Mouse (Mus musculus) large intestine, adult 2 months (tissue): ENCODE results near the gene Col15a1. TPM values are rescaled to one million over a fixed set of nuclear protein-coding genes. Genes with fewer than 3 reads are reported as not detected.
A peak's percentile ranks its signal among the peaks of the same experiment; 100 is the strongest.

Experiments
- DNase-seq: peaks from one replicate; pipeline ENCODE4 v3.0.0-alpha.2; 2012; ENCODE audit warnings: low read depth, low spot score
- WGBS: fragments of 180-500 bp; shearing (Covaris S2); methylation state at CpG from one replicate; pipeline ENCODE4 v1.1.7; 2018; 5-methylcytosine and 5-hydroxymethylcytosine counted together
- polyA plus RNA-seq: library from polyadenylated mRNA; depleted of rRNA; stranded (reverse); fragments of >200 nt; gene quantifications from 2 replicates; pipeline ENCODE4 v1.2.3, GENCODE M21; 2012

Col15a1 gene
- polyA plus RNA-seq, 1 experiment: 23.3 TPM

GRCm38 (mm10) chr4:47227756-47228155 is 19.8 kb downstream of the Col15a1 start:
- 39% methylated on average over 6 of the region's 6 CpGs for WGBS
- no peak for DNase-seq

GRCm38 (mm10) chr4:47228945-47229344 is 21.0 kb downstream of the Col15a1 start:
- WGBS: 66% methylated on average over 5 of the region's 5 CpGs
- no peak for DNase-seq

- 72% methylated on average over 7 of the region's 7 CpGs for WGBS
- DNase-seq: no peak
Observed at GRCm38 (mm10) chr4:47230498-47230897, 22.5 kb downstream of the Col15a1 start.

GRCm38 (mm10) chr4:47231322-47231721 is 23.4 kb downstream of the Col15a1 start:
- DNase-seq: no peak
- WGBS: 54% methylated on average over 6 of the region's 6 CpGs

GRCm38 (mm10) chr4:47233192-47233835 is 25.4 kb downstream of the Col15a1 start:
- WGBS: 74% methylated on average over 14 of the region's 14 CpGs
- DNase-seq: no peak

GRCm38 (mm10) chr4:47234667-47235267 is 26.8 kb downstream of the Col15a1 start:
- DNase-seq: peak; percentile 10
- 20% methylated on average over 17 of the region's 17 CpGs for WGBS

GRCm38 (mm10) chr4:47235312-47235711 is 27.4 kb downstream of the Col15a1 start:
- 34% methylated on average over 3 of the region's 3 CpGs for WGBS
- no peak for DNase-seq

- no peak for DNase-seq
- 79% methylated on average over 7 of the region's 7 CpGs for WGBS
Observed at GRCm38 (mm10) chr4:47236104-47236503, 28.1 kb downstream of the Col15a1 start.

GRCm38 (mm10) chr4:47237220-47237619 is 29.3 kb downstream of the Col15a1 start:
- DNase-seq: no peak
- 41% methylated on average over 15 of the region's 15 CpGs for WGBS

- DNase-seq: no peak
- 72% methylated on average over 6 of the region's 6 CpGs for WGBS
Observed at GRCm38 (mm10) chr4:47239114-47239513, 31.2 kb downstream of the Col15a1 start.

- WGBS: 46% methylated on average over 5 of the region's 5 CpGs
- no peak for DNase-seq
Observed at GRCm38 (mm10) chr4:47240901-47241300, 32.9 kb downstream of the Col15a1 start.

- 69% methylated on average over 4 of the region's 4 CpGs for WGBS
- DNase-seq: no peak
Observed at GRCm38 (mm10) chr4:47242127-47242526, 34.2 kb downstream of the Col15a1 start.

- no peak for DNase-seq
- 68% methylated on average over 6 of the region's 6 CpGs for WGBS
Observed at GRCm38 (mm10) chr4:47244651-47245050, 36.7 kb downstream of the Col15a1 start.

- 78% methylated on average over 18 of the region's 18 CpGs for WGBS
- DNase-seq: no peak
Observed at GRCm38 (mm10) chr4:47245621-47246020, 37.7 kb downstream of the Col15a1 start.

- no peak for DNase-seq
- WGBS: 48% methylated on average over 8 of the region's 8 CpGs
Observed at GRCm38 (mm10) chr4:47246811-47247210, 38.9 kb downstream of the Col15a1 start.

GRCm38 (mm10) chr4:47247574-47247973 is 39.6 kb downstream of the Col15a1 start:
- 65% methylated on average over 6 of the region's 6 CpGs for WGBS
- no peak for DNase-seq

- WGBS: 86% methylated on average over 6 of the region's 6 CpGs
Observed at GRCm38 (mm10) chr4:47249193-47249592, 41.2 kb downstream of the Col15a1 start.

GRCm38 (mm10) chr4:47251069-47251468 is 43.1 kb downstream of the Col15a1 start:
- no peak for DNase-seq
- 21% methylated on average over 5 of the region's 5 CpGs for WGBS

More at GRCm38 (mm10) chr4:47249193-47249592, 41.2 kb downstream of the Col15a1 start:
- no peak for DNase-seq

GRCm38 (mm10) chr4:47251693-47252435 is 43.9 kb downstream of the Col15a1 start:
- DNase-seq: no peak
- 83% methylated on average over 11 of the region's 11 CpGs for WGBS

GRCm38 (mm10) chr4:47252627-47253026 is 44.7 kb downstream of the Col15a1 start:
- no peak for DNase-seq
- 98% methylated on average over 3 of the region's 3 CpGs for WGBS

- 49% methylated on average over 4 of the region's 4 CpGs for WGBS
- DNase-seq: no peak
Observed at GRCm38 (mm10) chr4:47255641-47256040, 47.7 kb downstream of the Col15a1 start.
